Mouse (Mus musculus) forelimb bud, embryonic 11.5 days (tissue): ENCODE results near the gene Cd82.

Experiments
- DNase-seq: peaks from one replicate; pipeline ENCODE4 v3.0.0-alpha.2; 2012; ENCODE audit warnings: low read depth, low spot score

The Cd82 gene

DNA sequence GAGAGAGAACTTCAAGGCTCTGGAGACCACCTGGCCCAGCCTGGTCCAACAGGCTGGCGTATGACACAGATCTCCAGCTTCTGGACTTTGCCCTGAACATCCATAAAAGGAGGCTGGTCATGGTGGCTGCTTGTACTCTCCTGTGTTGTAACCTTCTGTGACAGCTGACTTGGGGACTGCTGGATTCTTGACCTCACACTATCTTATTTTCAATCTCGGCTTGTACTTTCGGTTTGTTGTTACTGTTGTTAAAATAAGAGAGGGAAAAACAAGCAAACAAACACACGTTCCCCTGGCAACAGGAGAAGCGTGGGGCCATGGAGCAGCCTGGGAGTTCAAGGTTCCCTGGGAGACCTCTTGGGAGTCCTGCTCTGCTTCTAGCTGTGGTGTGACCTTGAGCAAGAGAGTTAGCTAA lies 17.7 kb downstream of the Cd82 start:
- no peak for DNase-seq

- no peak for DNase-seq
Observed at GRCm38 (mm10) chr2:93444280-93444679, 18.7 kb downstream of the Cd82 start.

DNA sequence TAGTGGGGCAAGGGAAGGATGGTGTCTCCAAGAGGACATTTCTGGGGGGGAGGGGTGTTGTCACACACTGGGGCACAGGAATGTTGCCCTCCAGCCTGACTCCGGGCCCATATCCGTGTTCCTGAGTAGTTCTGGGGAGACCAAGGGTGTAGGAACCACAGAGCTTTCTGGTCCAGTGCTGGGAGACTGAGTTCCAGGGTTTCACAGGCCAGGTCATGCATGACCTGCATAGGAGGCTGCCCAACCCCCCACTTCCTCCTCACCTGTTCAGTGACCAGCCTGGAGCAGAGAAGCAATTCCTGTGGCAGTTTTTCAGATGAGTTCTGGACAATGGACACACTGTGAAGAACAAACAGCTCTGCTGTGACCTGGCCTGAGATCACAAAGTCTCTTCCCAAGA lies 19.8 kb downstream of the Cd82 start:
- no peak for DNase-seq

- no peak for DNase-seq
Observed at GRCm38 (mm10) chr2:93439812-93440559, 23.0 kb downstream of the Cd82 start.

DNA sequence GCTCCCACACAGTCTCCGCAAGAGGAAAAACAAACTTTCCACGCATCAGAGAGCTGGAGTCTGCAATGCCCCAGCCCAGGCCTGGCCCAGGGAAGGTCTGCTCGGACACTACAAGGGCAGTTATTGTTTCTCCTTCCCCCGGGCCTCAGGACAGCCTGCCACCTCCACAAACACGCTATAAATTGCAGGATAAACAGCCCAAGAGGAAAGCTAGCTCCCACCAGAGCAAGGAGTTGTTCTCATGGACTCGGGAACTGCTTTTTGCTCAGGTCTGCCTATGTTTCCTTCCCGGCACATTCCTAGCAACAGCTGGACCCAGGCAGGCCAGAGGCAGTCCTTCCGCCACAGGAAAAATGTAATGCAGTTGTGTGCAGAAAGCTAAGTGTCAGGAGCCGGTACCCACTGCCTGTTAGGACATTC lies 23.6 kb downstream of the Cd82 start:
- DNase-seq = no peak

DNA sequence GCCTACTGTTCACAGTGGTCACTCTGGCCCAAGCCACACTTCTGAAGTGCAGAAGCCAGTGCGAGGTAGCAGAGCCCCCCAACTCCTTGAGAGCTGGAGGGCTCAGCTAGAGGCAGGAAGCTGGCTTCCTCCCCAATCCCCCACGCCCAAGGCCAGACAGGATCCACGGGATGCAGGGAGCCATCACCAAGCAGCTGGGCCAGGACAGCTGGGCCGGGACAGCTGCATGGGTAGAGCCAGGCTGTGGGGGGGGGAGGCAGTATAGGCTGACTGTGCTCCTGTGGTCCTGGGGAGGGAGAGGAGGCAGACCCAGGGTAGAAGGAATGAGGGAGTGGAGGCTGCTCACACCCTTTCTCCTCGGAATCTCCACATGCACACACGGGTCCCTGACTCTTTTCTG lies 24.6 kb downstream of the Cd82 start:
- no peak for DNase-seq

- DNase-seq = no peak
Observed at GRCm38 (mm10) chr2:93435577-93435976, 27.4 kb downstream of the Cd82 start.

DNA sequence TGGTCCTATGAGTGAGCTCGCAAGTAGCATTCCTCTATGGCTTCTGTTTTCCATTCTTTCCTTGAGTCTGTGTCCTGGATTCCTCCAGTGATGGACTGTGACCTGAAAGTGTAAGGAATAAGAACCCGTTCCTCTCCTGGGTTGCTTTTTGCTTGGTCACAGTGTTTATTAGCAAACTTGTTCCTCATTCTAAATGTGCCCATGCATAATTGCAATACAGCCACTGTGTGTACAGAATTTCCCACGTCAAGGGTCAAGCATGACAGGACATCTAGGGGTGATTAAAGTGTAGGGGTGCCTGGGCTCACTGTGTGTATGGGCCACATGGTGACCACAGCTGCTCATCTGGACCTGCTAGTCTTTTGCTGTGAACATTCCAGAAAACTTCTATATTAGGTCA lies 28.0 kb downstream of the Cd82 start:
- DNase-seq = no peak

- DNase-seq = no peak
Observed at GRCm38 (mm10) chr2:93433543-93433942, 29.4 kb downstream of the Cd82 start.

GRCm38 (mm10) chr2:93432600-93433389 lies 30.1 kb downstream of the Cd82 start:
- no peak for DNase-seq

DNA sequence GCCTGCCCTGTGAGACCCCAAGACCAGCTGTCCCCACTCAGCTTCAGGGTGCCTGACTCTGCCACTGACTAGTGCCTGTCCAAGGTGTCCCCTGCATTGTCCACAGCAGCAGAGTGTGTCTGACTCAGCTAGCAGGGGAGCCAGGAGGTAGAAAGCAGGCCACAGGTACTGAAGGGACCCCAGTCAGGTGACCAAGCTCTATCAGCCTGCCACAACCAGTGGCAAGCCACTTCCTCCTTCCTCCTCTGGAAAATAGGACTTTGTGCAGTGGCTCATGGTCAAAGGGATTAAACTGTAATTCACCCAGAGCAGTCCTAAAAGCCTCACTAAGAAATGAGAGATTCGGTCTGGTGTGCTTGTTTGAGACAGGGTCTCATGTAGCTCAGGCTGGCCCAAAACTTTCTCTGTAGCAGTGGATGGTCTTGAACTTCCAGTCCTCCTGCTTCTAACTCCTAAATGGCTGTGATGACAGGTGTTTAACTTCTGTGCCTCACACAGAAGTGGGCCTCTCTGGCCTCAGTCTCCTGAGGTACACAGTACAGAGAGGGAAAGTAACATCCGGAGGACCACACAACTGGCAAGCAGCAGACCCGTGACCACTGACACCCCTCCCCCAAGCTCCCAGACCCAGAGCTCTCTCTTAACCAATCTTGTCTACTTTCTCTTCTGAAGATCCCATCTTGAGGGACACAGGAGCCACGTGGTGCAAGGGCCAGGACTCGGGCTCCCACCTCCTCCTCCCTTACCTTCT lies 31.2 kb downstream of the Cd82 start:
- DNase-seq = no peak

DNA sequence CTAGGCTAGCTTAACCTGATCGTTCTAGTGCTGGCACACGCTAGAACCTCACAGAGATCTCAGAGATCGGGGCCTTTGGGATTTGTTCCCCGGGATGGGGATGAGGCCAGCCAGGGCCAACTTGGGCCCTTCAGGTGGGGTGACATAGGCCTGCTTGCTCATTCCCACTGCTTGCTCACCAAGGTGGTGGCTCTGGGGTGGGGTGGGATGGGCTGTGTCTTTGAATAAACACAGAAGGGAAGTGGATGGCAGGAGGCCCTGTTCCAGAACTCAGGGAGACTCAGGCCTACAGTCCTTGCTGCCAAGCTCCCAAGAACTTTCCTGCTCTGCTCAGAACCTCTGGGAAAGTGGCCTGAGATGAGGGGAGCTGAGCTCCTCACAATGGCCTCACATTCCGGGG lies 31.9 kb downstream of the Cd82 start:
- DNase-seq = no peak

DNA sequence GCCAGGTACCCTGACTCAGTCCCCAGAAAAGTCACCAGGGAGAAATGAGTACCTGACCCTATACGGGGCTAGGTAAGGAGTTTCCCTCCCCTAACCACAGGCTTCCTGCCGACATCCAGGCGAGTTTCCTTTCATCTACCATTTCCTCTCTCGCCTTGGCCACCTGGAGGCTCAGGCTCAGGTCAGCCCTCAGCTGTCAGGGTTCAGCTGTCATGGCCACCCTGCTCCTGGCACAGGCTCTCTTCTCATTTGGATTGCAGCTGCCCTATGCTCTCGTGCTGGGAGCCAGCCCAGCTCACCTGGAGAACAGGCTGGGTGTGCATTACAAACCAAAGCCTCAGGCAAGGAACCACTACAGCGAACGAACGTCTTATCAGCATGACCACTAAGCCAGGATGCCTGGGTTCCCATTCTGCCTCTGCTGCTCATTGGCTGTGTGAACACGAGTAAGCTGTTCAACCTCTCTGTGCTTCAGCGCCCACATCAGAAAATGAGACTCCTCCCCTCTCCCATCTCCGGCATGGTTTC lies 34.9 kb downstream of the Cd82 start:
- no peak for DNase-seq

- no peak for DNase-seq
Observed at GRCm38 (mm10) chr2:93427000-93427715, 35.8 kb downstream of the Cd82 start.

- no peak for DNase-seq
Observed at GRCm38 (mm10) chr2:93425810-93426209, 37.1 kb downstream of the Cd82 start.

DNA sequence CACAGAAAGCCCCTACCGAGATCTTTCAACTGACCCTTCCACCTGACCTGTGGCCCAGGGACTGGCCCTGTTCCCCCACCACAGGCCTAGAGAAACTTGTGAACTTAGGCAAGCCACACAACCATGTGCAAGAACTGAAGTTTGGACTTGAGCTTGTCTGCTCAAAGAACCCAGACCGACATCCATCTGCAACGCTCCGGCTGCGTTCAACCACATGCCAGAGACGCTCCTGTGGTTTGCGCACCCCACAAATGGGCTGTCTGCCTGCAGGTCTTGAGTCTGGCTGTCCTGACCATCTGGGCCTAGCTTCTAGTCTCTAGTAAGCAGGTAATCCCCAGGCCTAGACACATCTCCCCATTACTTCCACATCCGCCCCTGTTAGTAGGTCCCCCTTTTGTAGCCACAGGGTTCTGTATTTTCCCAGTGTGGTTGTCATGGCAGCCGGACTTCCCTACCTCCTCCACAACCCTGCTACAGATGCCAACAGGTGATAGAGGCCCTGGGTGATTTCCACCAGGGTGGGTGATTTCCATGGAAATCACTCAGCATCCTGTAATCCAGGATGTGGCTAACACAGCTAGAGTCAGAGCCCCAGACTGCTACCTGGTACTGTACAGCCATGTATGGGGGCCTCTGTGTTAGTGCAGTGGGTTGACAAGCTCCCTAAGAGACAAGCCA lies 38.5 kb downstream of the Cd82 start:
- DNase-seq = no peak

DNA sequence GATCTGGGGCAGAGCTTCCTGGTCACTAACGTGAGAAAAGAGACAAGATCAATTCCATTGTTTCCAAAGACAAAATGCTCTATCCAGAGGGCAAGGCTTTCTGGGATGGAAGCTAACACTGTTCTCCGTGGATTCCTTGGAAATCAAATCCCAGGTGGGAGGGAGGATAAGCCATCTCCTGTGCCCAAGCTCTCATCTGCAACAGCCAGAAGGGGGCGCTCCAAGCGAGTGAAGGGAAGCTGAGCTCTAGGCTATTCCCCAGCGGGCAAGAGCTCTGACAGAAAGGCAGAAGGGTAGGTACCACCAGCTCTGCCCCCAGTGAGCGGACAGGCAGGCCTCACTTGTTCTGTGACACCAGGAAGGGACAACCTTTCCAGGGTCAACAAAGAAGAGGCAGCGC lies 41.6 kb downstream of the Cd82 start:
- peak; percentile 75 for DNase-seq

GRCm38 (mm10) chr2:93419971-93420370 lies 43.0 kb downstream of the Cd82 start:
- no peak for DNase-seq

DNA sequence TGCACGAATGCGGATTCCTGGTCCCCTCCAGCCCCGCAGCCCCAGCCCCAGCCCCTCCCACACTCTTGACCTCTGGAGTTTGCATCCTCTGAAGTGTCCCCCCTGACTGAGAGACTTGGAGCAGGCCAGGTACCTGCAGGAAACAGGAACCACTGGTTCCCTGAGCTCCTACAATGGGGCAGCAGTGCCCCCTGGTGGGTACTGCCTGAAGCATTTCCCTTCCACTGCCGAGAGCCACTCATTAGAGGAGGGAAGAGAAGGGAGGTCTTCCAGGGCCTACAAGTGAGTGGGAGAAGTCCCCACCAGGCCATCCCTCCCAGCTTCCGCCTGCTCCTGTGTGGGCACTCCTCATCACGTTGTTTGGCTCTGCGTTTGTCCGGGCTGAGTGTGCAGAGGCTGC lies 44.5 kb downstream of the Cd82 start:
- DNase-seq = peak; percentile 87

DNA sequence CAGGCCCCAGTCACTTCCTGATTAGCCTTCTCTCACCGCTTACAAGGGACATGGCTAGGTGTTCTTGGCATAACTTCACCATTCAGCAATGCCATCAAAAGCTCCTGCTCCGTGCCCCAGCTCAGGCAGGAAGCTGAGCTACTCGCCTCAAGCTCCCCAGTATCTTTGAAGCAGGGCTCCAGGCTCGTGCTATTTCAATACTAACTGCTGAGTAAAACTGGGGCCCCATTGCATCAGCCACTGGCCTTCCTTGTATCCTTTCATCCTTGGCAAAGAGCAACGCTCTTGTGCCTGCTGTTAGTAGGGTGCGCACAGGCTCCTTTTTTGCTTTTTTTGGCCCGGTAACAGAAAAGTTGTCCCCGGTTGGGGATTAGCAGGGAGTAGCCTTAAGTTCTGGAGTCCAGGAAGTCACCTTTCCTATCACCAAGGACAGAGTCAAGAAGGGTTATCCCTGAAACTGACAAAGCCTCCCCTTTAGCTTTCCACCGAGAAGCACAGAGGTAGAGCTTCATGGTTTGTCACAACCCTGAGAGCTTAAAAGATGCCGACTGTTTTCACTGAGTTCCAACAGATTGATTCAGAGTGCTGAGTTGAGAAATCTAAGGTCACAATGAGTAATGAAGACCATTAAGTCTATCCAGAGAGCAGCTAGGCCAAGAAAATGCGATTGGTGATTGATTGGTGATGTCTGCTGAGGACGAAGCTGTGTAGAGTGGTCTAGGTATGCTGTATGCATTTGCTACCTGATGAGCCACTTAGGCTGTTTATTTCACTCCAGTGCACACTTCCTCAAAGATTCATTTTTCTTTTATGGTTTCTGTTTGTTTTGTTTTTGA lies 45.8 kb downstream of the Cd82 start:
- no peak for DNase-seq
